Mouse (Mus musculus) testis, adult 2 months (tissue): ENCODE data around the gene Zcchc24. TPM values are rescaled to one million over a fixed set of nuclear protein-coding genes. Genes with fewer than 3 reads are reported as not detected.

Experiments
- H3K27ac ChIP-seq: fragments of 200-500 bp; 2 replicates; pipeline ENCODE4 v1.5.1; 2012; ENCODE audit warnings: low read depth, low read length; ENCODE audit not compliant: control insufficient read depth, insufficient read depth
- H3K27me3 ChIP-seq: fragments of 200-500 bp; 2 replicates; pipeline ENCODE4 v1.6.1; 2012; ENCODE audit warnings: mild to moderate bottlenecking, low read length, moderate library complexity; ENCODE audit not compliant: control insufficient read depth, insufficient read depth
- H3K36me3 ChIP-seq: fragments of 200-500 bp; 2 replicates; pipeline ENCODE4 v1.6.1; 2012; ENCODE audit warnings: mild to moderate bottlenecking, low read length; ENCODE audit not compliant: control insufficient read depth, insufficient read depth
- H3K4me1 ChIP-seq: fragments of 200-500 bp; 2 replicates; pipeline ENCODE4 v1.6.1; 2012; ENCODE audit warnings: low read length; ENCODE audit not compliant: control insufficient read depth, insufficient read depth
- H3K4me3 ChIP-seq: fragments of 200-500 bp; 2 replicates; pipeline ENCODE4 v1.5.1; 2012; ENCODE audit warnings: low read depth, mild to moderate bottlenecking, low read length, moderate library complexity, mixed read lengths; ENCODE audit not compliant: control insufficient read depth
- CTCF ChIP-seq: fragments of 200-500 bp; IDR thresholded peaks from 2 replicates; pipeline ENCODE4 v1.5.1; 2012; ENCODE audit warnings: low read depth, mild to moderate bottlenecking, inconsistent platforms, low read length, moderate library complexity; ENCODE audit not compliant: control insufficient read depth, insufficient read depth, insufficient replicate concordance
- POLR2A ChIP-seq: fragments of 200-500 bp; IDR thresholded peaks from 2 replicates; pipeline ENCODE4 v1.6.1; 2012; ENCODE audit warnings: low read depth, mild to moderate bottlenecking, inconsistent platforms, low read length, moderate library complexity; ENCODE audit not compliant: control insufficient read depth
- polyA plus RNA-seq: library from polyadenylated mRNA; depleted of rRNA; stranded (reverse); fragments of >200 nt; gene quantifications from 2 replicates; pipeline ENCODE4 v1.2.3, GENCODE M21; 2012

Gene Zcchc24
- polyA plus RNA-seq, 1 experiment, result 2.7 TPM

- no peak for TF ChIP-seq POLR2A
- TF ChIP-seq CTCF, result no peak
- Histone ChIP-seq H3K27ac (no peak overlapping the region), H3K4me1 (peaks cover 8% of the 10 kb centered on the region), H3K36me3 (no peaks in the 10 kb centered on the region), H3K4me3 (no peak overlapping the region), H3K27me3 (peaks cover 2% of the 10 kb centered on the region; the same call in 1 of the 2 replicates)
Observed at GRCm38 (mm10) chr14:25774100-25774499, 5.3 kb upstream of the Zcchc24 start.

GRCm38 (mm10) chr14:25773039-25773438 is 4.2 kb upstream of the Zcchc24 start:
- Histone ChIP-seq H3K27ac (no peak overlapping the region; the same call in 1 of the 2 replicates), H3K27me3 (peaks cover 2% of the 10 kb centered on the region; the same call in 1 of the 2 replicates), H3K4me3 (no peak overlapping the region), H3K36me3 (no peaks in the 10 kb centered on the region), H3K4me1 (peaks cover 13% of the 10 kb centered on the region)
- TF ChIP-seq POLR2A, result no peak
- no peak for TF ChIP-seq CTCF

- Histone ChIP-seq H3K27me3 (peaks cover 2% of the 10 kb centered on the region; the same call in 1 of the 2 replicates), H3K4me3 (peak overlapping the region; percentile 5; the same call in 1 of the 2 replicates), H3K36me3 (no peaks in the 10 kb centered on the region), H3K27ac (no peak overlapping the region; the same call in 1 of the 2 replicates), H3K4me1 (peaks cover 13% of the 10 kb centered on the region)
- TF ChIP-seq CTCF (no peak), POLR2A (no peak)
Observed at GRCm38 (mm10) chr14:25769626-25770306, 927 bp upstream of the Zcchc24 start.

- Histone ChIP-seq H3K4me1 (peaks cover 13% of the 10 kb centered on the region), H3K27me3 (peaks cover 2% of the 10 kb centered on the region; the same call in 1 of the 2 replicates), H3K36me3 (no peaks in the 10 kb centered on the region), H3K27ac (peak overlapping the region; percentile 56), H3K4me3 (peak overlapping the region; percentile 84)
- TF ChIP-seq POLR2A, result no peak
- no peak for TF ChIP-seq CTCF
Observed at GRCm38 (mm10) chr14:25768261-25768893, 462 bp downstream of the Zcchc24 start.

GRCm38 (mm10) chr14:25767725-25768203 is 1.1 kb downstream of the Zcchc24 start:
- Histone ChIP-seq H3K27ac (0 out of 2 replicates have a peak overlapping the region, but pooled peaks have one; percentile 2), H3K27me3 (peaks cover 2% of the 10 kb centered on the region; the same call in 1 of the 2 replicates), H3K36me3 (no peaks in the 10 kb centered on the region), H3K4me1 (peaks cover 13% of the 10 kb centered on the region), H3K4me3 (peak overlapping the region; percentile 84)
- TF ChIP-seq CTCF, result no peak
- no peak for TF ChIP-seq POLR2A

- TF ChIP-seq CTCF (no peak), POLR2A (no peak)
- no peak overlapping the region for H3K4me3 ChIP-seq
- H3K27me3 ChIP-seq, result peaks cover 2% of the 10 kb centered on the region; the same call in 1 of the 2 replicates
- H3K36me3 ChIP-seq, result no peaks in the 10 kb centered on the region
- H3K27ac ChIP-seq, result no peak overlapping the region; the same call in 1 of the 2 replicates
- peaks cover 13% of the 10 kb centered on the region for H3K4me1 ChIP-seq
Observed at GRCm38 (mm10) chr14:25766441-25766840, 2.4 kb downstream of the Zcchc24 start.

- TF ChIP-seq POLR2A (no peak), CTCF (no peak)
- Histone ChIP-seq H3K27me3 (peaks cover 2% of the 10 kb centered on the region; the same call in 1 of the 2 replicates), H3K4me3 (no peak overlapping the region), H3K36me3 (no peaks in the 10 kb centered on the region), H3K27ac (no peak overlapping the region), H3K4me1 (peaks cover 13% of the 10 kb centered on the region)
Observed at GRCm38 (mm10) chr14:25765921-25766320, 2.9 kb downstream of the Zcchc24 start.
